Mouse (Mus musculus): Measurements from ENCODE around the gene Cfap52.

DNA sequence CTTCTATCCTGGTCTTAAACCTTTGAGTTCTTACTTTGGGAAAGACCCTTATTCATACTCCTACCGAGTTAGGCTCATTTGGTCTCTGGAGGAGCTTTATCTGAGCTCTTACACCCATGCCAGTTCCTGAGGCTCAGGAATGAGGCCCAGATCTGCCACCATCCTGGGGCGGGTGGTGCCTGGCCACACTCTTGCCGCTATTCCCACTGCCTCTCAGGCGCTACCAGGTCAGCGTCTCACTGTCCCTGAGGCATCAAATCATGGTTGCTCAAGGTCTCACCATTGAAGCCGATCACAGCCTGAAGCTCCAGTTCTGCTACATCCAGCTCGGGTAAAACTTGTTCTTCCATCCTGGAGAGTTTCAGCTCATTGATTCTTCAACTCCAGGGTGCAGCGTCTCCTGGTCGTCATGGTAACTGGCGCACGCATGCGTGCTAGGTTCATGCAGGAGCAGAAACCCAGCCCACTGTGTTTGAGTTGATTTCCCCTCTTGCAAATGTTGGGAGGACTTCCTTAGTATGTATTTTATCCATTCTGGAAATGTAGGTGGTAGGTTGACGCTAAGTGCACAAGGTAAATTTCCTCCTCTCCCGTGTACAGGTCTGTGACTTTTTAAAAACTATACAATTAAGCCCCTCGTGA is at the start of gene Cfap52:
- TF ChIP-seq POLR2A (IDR thresholded peaks at IDR 0.05; ENCODE audit: borderline replicate concordance, extremely low read depth, insufficient read depth, insufficient read length, poor library complexity, severe bottlenecking) (no peak), CTCF (IDR thresholded peaks at IDR 0.05; ENCODE audit: borderline replicate concordance, extremely low read depth, insufficient read depth, insufficient read length) (no peak)
